Mouse (Mus musculus) CH12.LX (cell line): ENCODE results near the gene Gm21915.

ENCODE experiments used
- CTCF ChIP-seq, 2 experiments: IDR thresholded peaks in 1 of 2; conservative IDR thresholded peaks in 1 of 2; 2 replicates each; pipeline ENCODE4 v1.5.1; 2011 to 2012; ENCODE audit warnings: low read depth in 2 of 2, low read length in 2 of 2, improper control_type of control experiment in 1 of 2, inconsistent platforms in 1 of 2, mild to moderate bottlenecking in 1 of 2, moderate library complexity in 1 of 2
- E2F4 ChIP-seq: IDR thresholded peaks from 2 replicates; pipeline ENCODE4 v1.6.1; 2011; ENCODE audit warnings: low read depth, low read length, improper control_type of control experiment; ENCODE audit not compliant: insufficient replicate concordance
- EP300 ChIP-seq: IDR thresholded peaks from 2 replicates; pipeline ENCODE4 v1.6.1; 2011; ENCODE audit warnings: low read length, improper control_type of control experiment
- GABPA ChIP-seq: IDR thresholded peaks from 2 replicates; pipeline ENCODE4 v1.6.1; 2012; ENCODE audit warnings: low read depth, low read length, improper control_type of control experiment, inconsistent platforms; ENCODE audit not compliant: insufficient replicate concordance
- HCFC1 ChIP-seq: IDR thresholded peaks from 2 replicates; pipeline ENCODE4 v1.6.1; 2012; ENCODE audit warnings: low read depth, mild to moderate bottlenecking, inconsistent platforms, low read length, improper control_type of control experiment
- UBTF ChIP-seq: IDR thresholded peaks from 2 replicates; pipeline ENCODE4 v1.6.1; 2012; ENCODE audit warnings: low read depth, mild to moderate bottlenecking, inconsistent platforms, low read length, improper control_type of control experiment, moderate library complexity
- USF1 ChIP-seq: IDR thresholded peaks from 2 replicates; pipeline ENCODE4 v1.6.1; 2014; ENCODE audit warnings: low read depth, mild to moderate bottlenecking, inconsistent platforms, low read length, improper control_type of control experiment
- USF2 ChIP-seq: conservative IDR thresholded peaks from 2 replicates; pipeline ENCODE4 v1.6.1; 2011; ENCODE audit warnings: low read depth, low read length, improper control_type of control experiment

DNA sequence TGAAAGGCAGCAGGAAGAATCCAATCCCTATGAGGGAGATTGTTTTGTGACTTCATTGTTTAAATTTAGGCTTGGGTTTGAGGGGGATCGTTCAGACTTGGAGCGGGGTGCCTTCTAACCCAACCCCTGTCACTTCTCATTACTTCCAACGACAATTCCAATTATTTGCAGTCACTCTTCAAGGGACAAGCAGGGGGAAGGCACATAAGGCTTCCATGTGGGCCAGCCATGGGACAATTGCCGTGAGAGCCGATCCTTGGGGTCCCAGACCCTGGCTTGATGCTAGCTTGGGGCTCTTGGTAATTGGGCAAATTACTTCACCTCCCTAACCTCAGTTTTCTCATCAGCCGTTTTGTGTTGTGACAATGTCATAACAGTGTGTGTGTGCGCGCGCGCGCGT, 23.9 kb downstream of the Gm21915 start:
- TF ChIP-seq CTCF (conservative IDR thresholded peaks at IDR 0.05 in 1 of 2, IDR thresholded peaks at IDR 0.05 in 1 of 2; ENCODE audit: low read depth in 2 of 2, low read length in 2 of 2) = no peak
- no peak for TF ChIP-seq EP300
- TF ChIP-seq GABPA = no peak
- TF ChIP-seq UBTF = no peak
- no peak for TF ChIP-seq USF1
- no peak for TF ChIP-seq E2F4
- no peak for TF ChIP-seq USF2
- no peak for TF ChIP-seq HCFC1
